Mouse (Mus musculus) frontal cortex, postnatal 10 days (tissue): ENCODE data around the gene Heph.
"Not testable (repeated sequence)": the region's sequence is repeated elsewhere in the genome, so short reads cannot be mapped to it uniquely, and the experiment has no call there.

ENCODE experiments used
- DNase-seq, 2 experiments: peaks; one replicate each; pipeline ENCODE4 v3.0.0; 2022; ENCODE audit warnings: low spot score in 2 of 2, mixed read lengths in 1 of 2

The Heph gene

GRCm38 (mm10) chrX:96455149-96455548 is at the start of gene Heph:
TSS of gene Heph (plus strand) at chrX:96455359.
- no peak for DNase-seq

- not testable (repeated sequence) for DNase-seq
Observed at GRCm38 (mm10) chrX:96415351-96415750, 39.8 kb upstream of the Heph start.

DNA sequence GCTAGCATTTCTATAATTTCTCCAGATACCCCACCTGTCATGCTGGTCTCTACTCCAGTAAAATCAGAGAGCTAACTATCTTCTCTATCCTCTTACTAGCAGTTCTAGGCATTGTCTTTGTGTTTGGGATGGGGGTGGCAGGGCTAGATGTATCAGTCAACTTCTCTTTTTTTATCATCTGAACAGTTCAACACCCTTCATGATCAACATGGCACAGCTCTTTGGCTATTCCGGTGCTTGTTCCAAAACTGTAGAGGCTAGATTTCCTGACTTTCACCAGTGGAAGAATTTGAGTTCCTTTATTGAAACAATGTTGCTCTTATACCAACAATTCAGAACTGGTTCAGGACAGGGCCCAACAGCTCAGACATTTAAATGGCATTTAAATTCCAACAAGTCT is 38.2 kb upstream of the Heph start:
- no peak for DNase-seq

DNA sequence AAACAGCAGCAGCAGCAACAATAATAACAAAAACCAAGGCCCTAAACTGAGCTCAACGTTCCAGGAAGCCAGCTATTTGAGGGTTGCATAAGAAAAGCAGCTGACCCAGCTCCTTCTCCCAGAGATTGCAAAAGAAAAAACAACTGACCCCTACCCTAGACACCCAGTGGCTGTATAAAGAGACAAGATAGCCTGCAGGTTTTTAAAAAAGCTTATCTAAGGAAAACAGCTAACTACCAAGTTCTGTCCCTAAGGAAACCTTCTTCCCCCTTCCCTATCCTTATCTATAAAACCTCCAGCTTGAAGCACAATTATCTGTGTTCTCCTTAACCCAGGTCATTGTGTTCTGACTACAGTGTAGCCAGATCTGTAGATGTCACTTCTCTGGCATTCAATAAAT is 37.4 kb upstream of the Heph start:
- no peak for DNase-seq

DNA sequence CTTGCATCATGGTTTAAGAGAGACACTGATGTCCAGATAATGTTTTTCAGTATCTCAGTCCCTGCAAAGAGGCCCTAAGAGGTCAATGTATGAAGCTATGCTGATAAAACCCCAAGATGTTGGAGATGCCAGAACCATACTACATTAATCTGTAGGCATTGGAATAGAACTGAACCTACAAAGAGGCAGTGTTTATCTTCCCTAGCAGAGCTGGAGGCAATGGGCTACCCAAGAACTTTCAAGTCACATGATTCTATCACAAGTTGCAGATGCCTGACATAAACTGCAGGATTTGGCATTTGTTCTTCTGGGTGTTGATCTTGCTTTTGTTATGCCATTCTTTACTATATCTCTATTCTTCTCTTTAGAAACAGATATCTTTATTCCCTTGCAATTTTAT is 35.8 kb upstream of the Heph start:
- DNase-seq = no peak

- no peak for DNase-seq
Observed at GRCm38 (mm10) chrX:96456201-96456963, 1.2 kb downstream of the Heph start, which contains the start of gene Hsf3. TSS of gene Hsf3 (minus strand) at chrX:96456294.

GRCm38 (mm10) chrX:96501580-96501979 is 46.4 kb downstream of the Heph start:
- no peak for DNase-seq
